Mouse (Mus musculus): ENCODE measurements around the gene Bace2.

- no peak for TF ChIP-seq SIN3A (IDR thresholded peaks at IDR 0.05; ENCODE audit: low read length)
- no peak for TF ChIP-seq TCF12 (IDR thresholded peaks at IDR 0.05; ENCODE audit: low read depth, low read length)
- TF ChIP-seq EP300 (IDR thresholded peaks at IDR 0.05; ENCODE audit: low read length): no peak
- TF ChIP-seq ZMIZ1 (IDR thresholded peaks at IDR 0.05; ENCODE audit: low read depth, low read length): no peak
- TF ChIP-seq CTCF (conservative IDR thresholded peaks at IDR 0.05 in 1 of 2, IDR thresholded peaks at IDR 0.05 in 1 of 2; ENCODE audit: low read depth in 2 of 2, low read length in 2 of 2): no peak
- no peak for TF ChIP-seq POLR2A (IDR thresholded peaks at IDR 0.05; ENCODE audit: low read depth, low read length)
Observed at GRCm38 (mm10) chr16:97310570-97310846, 46.0 kb upstream of the Bace2 start.

Data from CH12.LX (cell line).